Mouse (Mus musculus) bone marrow macrophage, adult 2 months (primary cell): ENCODE data around the gene 4933405L10Rik. TPM values are rescaled to one million over a fixed set of nuclear protein-coding genes. Genes with fewer than 3 reads are reported as not detected.

Experiments used
- H3K27ac ChIP-seq: 2 replicates; pipeline ENCODE4 v1.5.1; 2012; ENCODE audit warnings: low read depth, low read length; ENCODE audit not compliant: insufficient read depth
- H3K4me1 ChIP-seq: 2 replicates; pipeline ENCODE4 v1.6.1; 2012; ENCODE audit warnings: low read length; ENCODE audit not compliant: control insufficient read depth, insufficient read depth
- H3K4me3 ChIP-seq: 2 replicates; pipeline ENCODE4 v1.5.1; 2012; ENCODE audit warnings: mild to moderate bottlenecking, low read length, moderate library complexity; ENCODE audit not compliant: insufficient read depth
- CTCF ChIP-seq: IDR thresholded peaks from 2 replicates; pipeline ENCODE4 v1.5.1; 2012; ENCODE audit warnings: low read depth, mild to moderate bottlenecking, low read length, moderate library complexity
- POLR2A ChIP-seq: IDR thresholded peaks from 2 replicates; pipeline ENCODE4 v1.6.1; 2012; ENCODE audit warnings: mild to moderate bottlenecking, low read depth, low read length, borderline replicate concordance
- polyA plus RNA-seq: library from polyadenylated mRNA; stranded (reverse); fragments of >200 nt; gene quantifications from 2 replicates; pipeline ENCODE4 v1.2.4, GENCODE M21; 2012; ENCODE audit not compliant: missing spikeins, insufficient read depth, insufficient read length

Gene 4933405L10Rik
- polyA plus RNA-seq, 1 experiment = not detected

- H3K27ac ChIP-seq = peak overlapping the region; percentile 93; the same call in 1 of the 2 replicates
- TF ChIP-seq POLR2A (no peak), CTCF (no peak)
Measured at GRCm38 (mm10) chr8:105700566-105700965, 6.9 kb upstream of the 4933405L10Rik start.

GRCm38 (mm10) chr8:105700966-105701824 is 6.3 kb upstream of the 4933405L10Rik start, which contains the start of the genes Acd and Pard6a:
Acd (minus strand) TSS chr8:105701102.
Pard6a (plus strand) TSS chr8:105701148.
- Histone ChIP-seq H3K4me1 (peaks cover 2% of the 10 kb centered on the region; the same call in 1 of the 2 replicates), H3K27ac (peak within 1 kb of the TSS; percentile 93)

More at GRCm38 (mm10) chr8:105700566-105700965, 6.9 kb upstream of the 4933405L10Rik start:
- Histone ChIP-seq H3K4me3 (peak overlapping the region; percentile 87), H3K4me1 (peaks cover 2% of the 10 kb centered on the region; the same call in 1 of the 2 replicates)

GRCm38 (mm10) chr8:105702001-105702401 is 5.5 kb upstream of the 4933405L10Rik start:
- peaks cover 2% of the 10 kb centered on the region; the same call in 1 of the 2 replicates for H3K4me1 ChIP-seq
- H3K4me3 ChIP-seq = peak overlapping the region; percentile 87
- no peak overlapping the region for H3K27ac ChIP-seq
- TF ChIP-seq CTCF (no peak), POLR2A (no peak)

More at GRCm38 (mm10) chr8:105700966-105701824, 6.3 kb upstream of the 4933405L10Rik start, which contains the start of the genes Acd and Pard6a:
- TF ChIP-seq POLR2A (no peak; the same call in 1 of the 2 replicates), CTCF (no peak)
- peak within 1 kb of the TSS; percentile 87 for H3K4me3 ChIP-seq

- H3K27ac ChIP-seq = no peak overlapping the region
- H3K4me1 ChIP-seq = peaks cover 5% of the 10 kb centered on the region; the same call in 1 of the 2 replicates
- no peak overlapping the region for H3K4me3 ChIP-seq
- TF ChIP-seq POLR2A (no peak), CTCF (no peak)
Measured at GRCm38 (mm10) chr8:105702731-105703415, 4.6 kb upstream of the 4933405L10Rik start.

GRCm38 (mm10) chr8:105704146-105704812 is 3.2 kb upstream of the 4933405L10Rik start:
- no peak overlapping the region for H3K27ac ChIP-seq
- peaks cover 5% of the 10 kb centered on the region; the same call in 1 of the 2 replicates for H3K4me1 ChIP-seq
- H3K4me3 ChIP-seq = no peak overlapping the region
- TF ChIP-seq POLR2A = no peak
- no peak for TF ChIP-seq CTCF

GRCm38 (mm10) chr8:105704955-105705354 is 2.5 kb upstream of the 4933405L10Rik start:
- Histone ChIP-seq H3K27ac (no peak overlapping the region), H3K4me1 (peaks cover 5% of the 10 kb centered on the region; the same call in 1 of the 2 replicates)
- no peak for TF ChIP-seq CTCF
- TF ChIP-seq POLR2A = no peak

GRCm38 (mm10) chr8:105706426-105706825 is 1.0 kb upstream of the 4933405L10Rik start:
- TF ChIP-seq CTCF (no peak), POLR2A (no peak)
- no peak overlapping the region for H3K4me3 ChIP-seq
- H3K4me1 ChIP-seq = peaks cover 3% of the 10 kb centered on the region; the same call in 1 of the 2 replicates
- no peak overlapping the region for H3K27ac ChIP-seq

More at GRCm38 (mm10) chr8:105704955-105705354, 2.5 kb upstream of the 4933405L10Rik start:
- H3K4me3 ChIP-seq = no peak overlapping the region

- TF ChIP-seq POLR2A (no peak), CTCF (no peak)
- Histone ChIP-seq H3K27ac (no peak overlapping the region), H3K4me1 (peaks cover 3% of the 10 kb centered on the region; the same call in 1 of the 2 replicates), H3K4me3 (no peak overlapping the region)
Measured at GRCm38 (mm10) chr8:105708675-105709074, 1.2 kb downstream of the 4933405L10Rik start.

GRCm38 (mm10) chr8:105709317-105709716 is 1.9 kb downstream of the 4933405L10Rik start:
- peaks cover 3% of the 10 kb centered on the region; the same call in 1 of the 2 replicates for H3K4me1 ChIP-seq
- TF ChIP-seq CTCF (no peak), POLR2A (no peak)

More at GRCm38 (mm10) chr8:105709317-105709716, 1.9 kb downstream of the 4933405L10Rik start:
- Histone ChIP-seq H3K27ac (no peak overlapping the region), H3K4me3 (no peak overlapping the region)
